Mouse (Mus musculus): ENCODE measurements around the gene Vash1. TPM values are rescaled to one million over a fixed set of nuclear protein-coding genes. Genes with fewer than 3 reads are reported as not detected.
A peak's percentile ranks its signal among the peaks of the same experiment; 100 is the strongest.

Vash1 gene
- polyA plus RNA-seq (2015; fragmentation: Nextera tagmentation; extraction: Ambion mirVana) = 0.77 and 0.99 TPM in 2 replicates

GRCm38 (mm10) chr12:86678591-86679545 lies at the start of gene Vash1:
TSS of gene Vash1 (plus strand) at chr12:86678700.
- no peak within 1 kb of the TSS for H3K27ac ChIP-seq (ENCODE audit: low read length)
- no peak for ATAC-seq (ENCODE audit: low read depth)
- peaks cover 25% of the 10 kb centered on the region for H3K27me3 ChIP-seq (ENCODE audit: control insufficient read depth, insufficient read depth, low read depth, low read length)
- peak within 1 kb of the TSS; percentile 43 for H3K9ac ChIP-seq (ENCODE audit: low read depth, low read length)
- H3K4me2 ChIP-seq (ENCODE audit: low read depth, low read length) = peak within 1 kb of the TSS; percentile 82
- H3K4me3 ChIP-seq (ENCODE audit: low read depth, low read length) = peak within 1 kb of the TSS; percentile 63
- H3K4me1 ChIP-seq (ENCODE audit: control insufficient read depth, low read depth, low read length) = no peaks in the 10 kb centered on the region; the same call in 1 of the 2 replicates
- H3K9me3 ChIP-seq (replicated peaks; ENCODE audit: control insufficient read depth, low read length) = no peaks in the 10 kb centered on the region
- no peaks in the 10 kb centered on the region for H3K36me3 ChIP-seq (ENCODE audit: control insufficient read depth, insufficient read depth)
- WGBS (ENCODE audit: insufficient replicate concordance) = under 1% methylated on average over 83 of the region's 94 CpGs

DNA sequence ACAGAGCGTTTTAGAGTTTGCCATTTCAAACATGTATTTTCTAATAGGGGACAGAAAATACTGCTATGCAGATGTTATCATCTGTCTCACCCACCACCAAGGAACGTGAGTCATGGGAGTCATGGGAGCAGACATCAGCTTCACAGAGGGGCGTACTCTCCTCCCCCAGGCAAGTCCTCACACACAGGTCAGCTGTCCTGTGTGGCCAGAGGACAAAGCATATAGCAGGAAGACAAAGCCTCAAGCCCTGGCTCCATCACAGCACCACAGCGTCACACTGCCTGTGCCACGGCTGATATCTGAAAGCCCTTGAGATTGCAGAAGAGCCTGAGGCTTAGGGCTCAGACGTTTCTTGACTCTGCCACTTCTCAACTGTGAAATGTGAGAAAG lies 49.7 kb upstream of the Vash1 start:
- no peaks in the 10 kb centered on the region for H3K9me3 ChIP-seq (replicated peaks; ENCODE audit: control insufficient read depth, low read length)
- 33% methylated on average over 6 of the region's 6 CpGs for WGBS (ENCODE audit: insufficient replicate concordance)
- no peak overlapping the region for H3K4me3 ChIP-seq (ENCODE audit: low read depth, low read length)
- no peak overlapping the region for H3K27ac ChIP-seq (ENCODE audit: low read length)
- no peaks in the 10 kb centered on the region for H3K27me3 ChIP-seq (ENCODE audit: control insufficient read depth, insufficient read depth, low read depth, low read length)
- H3K4me2 ChIP-seq (ENCODE audit: low read depth, low read length) = no peak overlapping the region
- no peak for ATAC-seq (ENCODE audit: low read depth)
- no peaks in the 10 kb centered on the region for H3K36me3 ChIP-seq (ENCODE audit: control insufficient read depth, insufficient read depth)
- H3K9ac ChIP-seq (ENCODE audit: low read depth, low read length) = no peak overlapping the region
- no peaks in the 10 kb centered on the region for H3K4me1 ChIP-seq (ENCODE audit: control insufficient read depth, low read depth, low read length)

DNA sequence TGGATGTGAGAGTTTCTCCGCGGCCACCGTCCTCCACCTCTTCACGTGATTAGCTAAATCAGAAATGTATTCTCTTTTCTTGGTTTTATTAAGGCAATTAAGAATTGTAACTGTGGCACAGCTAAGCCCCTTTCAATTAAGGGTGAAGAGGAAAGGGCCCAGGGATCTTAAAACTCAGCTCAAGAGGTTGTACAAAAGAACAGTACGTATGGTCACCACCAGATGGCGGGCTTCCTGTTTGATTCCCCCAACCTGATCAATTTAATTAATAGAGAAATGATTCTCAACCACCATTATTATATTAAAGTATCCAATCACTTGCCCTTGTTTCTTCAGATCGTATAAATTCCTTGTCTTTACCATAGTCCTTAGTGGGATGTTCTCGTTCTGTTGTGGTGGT lies 36.7 kb upstream of the Vash1 start:
- Histone ChIP-seq H3K9ac (ENCODE audit: low read depth, low read length) (no peak overlapping the region), H3K4me2 (ENCODE audit: low read depth, low read length) (no peak overlapping the region), H3K27me3 (ENCODE audit: control insufficient read depth, insufficient read depth, low read depth, low read length) (no peaks in the 10 kb centered on the region), H3K4me3 (ENCODE audit: low read depth, low read length) (no peak overlapping the region), H3K9me3 (replicated peaks; ENCODE audit: control insufficient read depth, low read length) (no peaks in the 10 kb centered on the region), H3K27ac (ENCODE audit: low read length) (no peak overlapping the region), H3K4me1 (ENCODE audit: control insufficient read depth, low read depth, low read length) (no peaks in the 10 kb centered on the region), H3K36me3 (ENCODE audit: control insufficient read depth, insufficient read depth) (no peaks in the 10 kb centered on the region)
- 33% methylated on average over 8 of the region's 8 CpGs for whole genome bisulfite sequencing (ENCODE audit: insufficient replicate concordance)
- ATAC-seq (ENCODE audit: low read depth) = no peak

- Histone ChIP-seq H3K4me2 (ENCODE audit: low read depth, low read length) (no peak overlapping the region), H3K9ac (ENCODE audit: low read depth, low read length) (no peak overlapping the region), H3K4me1 (ENCODE audit: control insufficient read depth, low read depth, low read length) (no peaks in the 10 kb centered on the region), H3K4me3 (ENCODE audit: low read depth, low read length) (no peak overlapping the region), H3K36me3 (ENCODE audit: control insufficient read depth, insufficient read depth) (no peaks in the 10 kb centered on the region), H3K9me3 (replicated peaks; ENCODE audit: control insufficient read depth, low read length) (no peaks in the 10 kb centered on the region), H3K27me3 (ENCODE audit: control insufficient read depth, insufficient read depth, low read depth, low read length) (no peaks in the 10 kb centered on the region), H3K27ac (ENCODE audit: low read length) (no peak overlapping the region)
- no peak for ATAC-seq (ENCODE audit: low read depth)
- 54% methylated on average over 17 of the region's 17 CpGs for WGBS (ENCODE audit: insufficient replicate concordance)
Measured at GRCm38 (mm10) chr12:86644512-86645273, 33.8 kb upstream of the Vash1 start.

GRCm38 (mm10) chr12:86645494-86645893 lies 33.0 kb upstream of the Vash1 start:
- no peak overlapping the region for H3K9ac ChIP-seq (ENCODE audit: low read depth, low read length)
- no peaks in the 10 kb centered on the region for H3K27me3 ChIP-seq (ENCODE audit: control insufficient read depth, insufficient read depth, low read depth, low read length)
- ATAC-seq (ENCODE audit: low read depth) = no peak
- no peak overlapping the region for H3K4me3 ChIP-seq (ENCODE audit: low read depth, low read length)
- no peaks in the 10 kb centered on the region for H3K36me3 ChIP-seq (ENCODE audit: control insufficient read depth, insufficient read depth)
- H3K9me3 ChIP-seq (replicated peaks; ENCODE audit: control insufficient read depth, low read length) = no peaks in the 10 kb centered on the region
- no peaks in the 10 kb centered on the region for H3K4me1 ChIP-seq (ENCODE audit: control insufficient read depth, low read depth, low read length)
- H3K27ac ChIP-seq (ENCODE audit: low read length) = no peak overlapping the region
- 59% methylated on average over 5 of the region's 5 CpGs for WGBS (ENCODE audit: insufficient replicate concordance)
- H3K4me2 ChIP-seq (ENCODE audit: low read depth, low read length) = no peak overlapping the region

DNA sequence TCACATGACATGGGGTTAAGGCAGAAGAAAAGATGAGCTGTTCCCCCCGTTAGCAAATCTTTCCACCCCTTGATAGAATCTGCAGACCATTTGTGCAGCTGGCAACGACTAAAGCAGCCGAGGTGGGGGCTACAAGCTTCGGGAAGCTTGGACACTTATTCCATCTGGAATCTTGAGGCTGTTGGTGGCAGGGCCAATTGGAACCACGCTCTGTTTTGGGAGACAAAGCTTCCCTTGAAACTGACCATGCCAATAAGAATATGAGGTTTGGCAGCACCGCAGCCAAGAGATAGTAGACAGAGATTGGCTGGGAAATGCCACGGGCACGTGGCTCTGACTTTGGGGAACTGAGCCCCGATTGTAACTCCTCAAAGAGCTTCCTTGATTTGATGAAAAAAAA lies 31.7 kb upstream of the Vash1 start:
- Histone ChIP-seq H3K9ac (ENCODE audit: low read depth, low read length) (no peak overlapping the region), H3K4me3 (ENCODE audit: low read depth, low read length) (no peak overlapping the region), H3K36me3 (ENCODE audit: control insufficient read depth, insufficient read depth) (no peaks in the 10 kb centered on the region), H3K27me3 (ENCODE audit: control insufficient read depth, insufficient read depth, low read depth, low read length) (no peaks in the 10 kb centered on the region), H3K9me3 (replicated peaks; ENCODE audit: control insufficient read depth, low read length) (no peaks in the 10 kb centered on the region), H3K4me2 (ENCODE audit: low read depth, low read length) (no peak overlapping the region), H3K4me1 (ENCODE audit: control insufficient read depth, low read depth, low read length) (no peaks in the 10 kb centered on the region), H3K27ac (ENCODE audit: low read length) (no peak overlapping the region)
- 49% methylated on average over 9 of the region's 9 CpGs for WGBS (ENCODE audit: insufficient replicate concordance)
- no peak for ATAC-seq (ENCODE audit: low read depth)

- Histone ChIP-seq H3K9ac (ENCODE audit: low read depth, low read length) (no peak overlapping the region), H3K4me1 (ENCODE audit: control insufficient read depth, low read depth, low read length) (no peaks in the 10 kb centered on the region), H3K9me3 (replicated peaks; ENCODE audit: control insufficient read depth, low read length) (no peaks in the 10 kb centered on the region), H3K27ac (ENCODE audit: low read length) (no peak overlapping the region), H3K4me2 (ENCODE audit: low read depth, low read length) (no peak overlapping the region), H3K36me3 (ENCODE audit: control insufficient read depth, insufficient read depth) (no peaks in the 10 kb centered on the region), H3K4me3 (ENCODE audit: low read depth, low read length) (no peak overlapping the region), H3K27me3 (ENCODE audit: control insufficient read depth, insufficient read depth, low read depth, low read length) (no peaks in the 10 kb centered on the region)
- WGBS (ENCODE audit: insufficient replicate concordance) = 69% methylated on average over 9 of the region's 9 CpGs
- no peak for ATAC-seq (ENCODE audit: low read depth)
Measured at GRCm38 (mm10) chr12:86647279-86647678, 31.2 kb upstream of the Vash1 start.

DNA sequence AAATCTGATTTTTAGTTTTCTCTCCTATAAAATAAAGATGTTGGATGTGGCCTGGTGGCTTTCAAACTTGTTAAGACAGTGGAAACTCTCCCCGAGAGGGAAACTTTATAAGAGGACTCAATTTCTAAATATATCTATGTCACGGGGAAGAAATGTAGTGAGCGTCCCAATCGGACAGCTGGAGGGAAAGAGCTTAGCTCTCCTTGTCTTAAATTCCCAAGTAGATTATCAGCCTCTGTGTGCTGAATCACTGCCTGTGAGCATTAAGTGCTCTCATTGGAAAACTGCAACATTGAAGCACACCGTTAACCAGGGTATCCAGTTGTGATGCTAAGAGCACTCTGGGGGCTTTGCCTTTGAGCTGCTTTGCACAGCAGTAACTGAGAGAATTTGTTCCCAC lies 30.8 kb upstream of the Vash1 start:
- Histone ChIP-seq H3K27ac (ENCODE audit: low read length) (no peak overlapping the region), H3K4me2 (ENCODE audit: low read depth, low read length) (no peak overlapping the region), H3K4me1 (ENCODE audit: control insufficient read depth, low read depth, low read length) (no peaks in the 10 kb centered on the region), H3K4me3 (ENCODE audit: low read depth, low read length) (no peak overlapping the region), H3K9me3 (replicated peaks; ENCODE audit: control insufficient read depth, low read length) (no peaks in the 10 kb centered on the region), H3K9ac (ENCODE audit: low read depth, low read length) (no peak overlapping the region), H3K36me3 (ENCODE audit: control insufficient read depth, insufficient read depth) (no peaks in the 10 kb centered on the region), H3K27me3 (ENCODE audit: control insufficient read depth, insufficient read depth, low read depth, low read length) (no peaks in the 10 kb centered on the region)
- WGBS (ENCODE audit: insufficient replicate concordance) = 72% methylated on average over 5 of the region's 5 CpGs
- no peak for ATAC-seq (ENCODE audit: low read depth)

- Histone ChIP-seq H3K27ac (ENCODE audit: low read length) (no peak overlapping the region), H3K36me3 (ENCODE audit: control insufficient read depth, insufficient read depth) (no peaks in the 10 kb centered on the region), H3K9ac (ENCODE audit: low read depth, low read length) (no peak overlapping the region), H3K27me3 (ENCODE audit: control insufficient read depth, insufficient read depth, low read depth, low read length) (no peaks in the 10 kb centered on the region), H3K4me2 (ENCODE audit: low read depth, low read length) (no peak overlapping the region), H3K4me1 (ENCODE audit: control insufficient read depth, low read depth, low read length) (no peaks in the 10 kb centered on the region), H3K4me3 (ENCODE audit: low read depth, low read length) (no peak overlapping the region), H3K9me3 (replicated peaks; ENCODE audit: control insufficient read depth, low read length) (no peaks in the 10 kb centered on the region)
- WGBS (ENCODE audit: insufficient replicate concordance) = 49% methylated on average over 3 of the region's 3 CpGs
- ATAC-seq (ENCODE audit: low read depth) = no peak
Measured at GRCm38 (mm10) chr12:86648489-86648888, 30.0 kb upstream of the Vash1 start.
